Mouse (Mus musculus) liver, adult (tissue): Measurements from ENCODE around the gene Metap2.

ENCODE experiments used
- GATA4 ChIP-seq: IDR thresholded peaks from 2 replicates; pipeline ENCODE4 v1.6.1; 2014; ENCODE audit warnings: mild to moderate bottlenecking, low read length; ENCODE audit not compliant: insufficient replicate concordance

Metap2 gene

DNA sequence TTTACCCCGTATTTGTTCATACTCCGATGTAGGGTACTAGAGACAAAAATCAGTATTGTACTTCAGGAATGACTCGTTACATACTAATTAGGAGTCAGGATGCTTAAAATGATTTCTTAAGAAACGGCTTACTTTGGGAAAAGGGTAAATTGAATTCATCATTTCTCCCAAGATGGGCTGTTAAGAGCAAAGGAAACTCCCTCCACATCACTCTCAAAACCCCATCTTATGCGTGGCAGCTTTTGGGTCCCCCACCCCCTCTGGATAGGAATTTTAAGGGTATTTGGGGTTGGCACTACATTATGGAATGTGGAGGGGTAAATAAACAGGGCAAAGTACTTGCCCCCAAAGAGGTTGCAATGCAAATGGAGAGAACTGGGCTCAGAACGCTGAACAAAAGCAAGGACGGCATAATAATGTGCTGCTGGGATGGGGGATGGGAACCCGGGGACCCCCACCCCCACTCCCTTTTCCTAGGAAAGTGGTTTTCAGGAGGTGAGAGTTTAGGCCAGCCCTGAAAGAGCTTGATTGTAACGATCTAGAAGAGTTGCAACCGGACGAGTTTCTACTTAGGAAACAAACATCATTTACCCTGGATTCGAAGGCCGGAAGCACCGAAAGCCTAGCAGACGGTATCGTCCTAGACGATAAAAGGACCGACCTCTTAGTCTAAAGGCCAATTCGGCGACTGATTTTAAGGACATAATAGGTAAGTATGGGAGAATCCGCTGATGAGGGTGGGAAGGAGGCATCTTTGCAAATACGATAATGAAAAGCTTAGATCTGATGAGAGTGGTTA lies 65.8 kb downstream of the Metap2 start, which contains the start of gene Usp44:
Gene Usp44, plus strand, starts transcription at position 625 of the 799 bp plus-strand sequence.
- no peak for TF ChIP-seq GATA4

DNA sequence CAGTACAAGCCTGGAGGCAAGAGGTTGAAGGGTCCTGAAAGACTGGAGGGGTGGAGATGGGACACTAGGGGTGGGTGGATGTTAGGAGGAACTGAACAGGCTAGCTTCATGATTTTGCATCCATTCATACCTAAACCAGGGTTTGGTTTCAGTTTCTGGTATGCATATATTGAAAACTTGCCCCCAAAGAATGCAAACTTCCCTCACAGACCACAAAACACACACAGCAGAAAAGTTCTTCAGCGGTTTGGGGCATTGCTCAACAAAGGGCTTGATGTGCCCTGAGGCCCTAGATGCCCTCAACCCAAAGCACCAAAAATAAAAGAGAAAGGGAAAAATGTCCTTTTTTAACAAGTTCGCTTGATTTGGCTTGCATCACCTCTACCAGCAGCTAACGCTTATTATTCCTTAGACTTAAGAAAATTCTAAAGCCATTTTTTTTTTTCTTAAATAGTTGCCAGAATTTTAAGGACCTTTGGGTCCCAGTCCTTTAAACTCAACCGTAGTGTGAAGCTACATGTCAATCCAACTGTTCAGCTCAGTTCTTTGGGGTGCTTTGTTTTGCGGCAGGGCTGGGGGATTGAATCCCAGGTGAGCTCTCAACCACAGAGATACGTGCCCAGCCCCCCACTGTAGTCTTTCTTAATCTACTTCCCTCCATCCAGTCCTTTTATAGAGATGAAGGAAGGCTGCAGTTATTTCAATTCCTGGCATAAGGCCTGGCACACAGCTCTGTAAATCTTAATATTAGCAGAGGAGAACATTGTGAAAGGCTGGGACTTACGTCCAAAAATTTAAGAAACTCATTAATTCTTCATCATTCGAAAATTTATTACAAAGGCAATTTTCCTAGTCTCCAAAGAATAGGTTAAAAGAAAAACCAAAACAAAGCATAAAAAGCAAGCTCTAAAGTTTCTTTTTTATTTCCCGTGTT lies 66.7 kb downstream of the Metap2 start:
- TF ChIP-seq GATA4: no peak

DNA sequence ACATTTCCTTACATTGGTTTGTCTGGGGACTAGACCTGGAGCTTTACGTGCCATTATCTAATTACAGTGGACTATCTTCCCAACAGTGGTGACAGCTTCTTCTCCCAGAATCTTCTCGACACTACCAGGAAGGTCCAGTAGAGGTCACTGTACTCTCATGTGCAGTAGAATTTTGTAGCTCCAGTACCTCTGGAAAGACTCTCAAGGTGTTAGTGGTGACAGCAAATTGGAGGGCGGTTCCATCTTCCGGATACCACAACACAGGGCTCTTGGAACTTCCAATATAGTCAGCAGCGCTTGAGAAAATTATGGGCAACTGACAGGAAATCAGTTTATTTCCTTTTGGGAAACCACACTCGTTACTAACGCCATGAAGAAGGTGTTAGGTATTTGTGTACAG lies 78.2 kb downstream of the Metap2 start:
- no peak for TF ChIP-seq GATA4

DNA sequence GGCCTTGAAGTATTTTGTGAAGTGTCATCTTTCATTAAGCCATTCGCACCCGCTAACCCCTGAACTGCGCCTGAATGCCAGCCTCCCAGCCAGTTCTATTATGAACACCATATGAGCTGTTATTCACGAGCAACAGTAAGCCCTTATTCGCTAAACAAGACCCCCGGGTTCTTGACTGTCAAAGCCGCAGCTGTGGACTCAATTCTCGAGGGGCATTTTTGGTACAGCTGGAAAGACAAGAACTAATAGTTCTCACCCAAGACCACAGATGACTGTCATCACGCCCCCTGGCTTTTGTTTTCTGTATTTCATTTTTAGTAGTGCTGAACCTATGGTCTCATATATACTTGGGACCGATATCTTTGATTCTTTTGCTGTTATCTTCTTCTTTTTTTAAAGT lies 83.1 kb downstream of the Metap2 start:
- no peak for TF ChIP-seq GATA4

DNA sequence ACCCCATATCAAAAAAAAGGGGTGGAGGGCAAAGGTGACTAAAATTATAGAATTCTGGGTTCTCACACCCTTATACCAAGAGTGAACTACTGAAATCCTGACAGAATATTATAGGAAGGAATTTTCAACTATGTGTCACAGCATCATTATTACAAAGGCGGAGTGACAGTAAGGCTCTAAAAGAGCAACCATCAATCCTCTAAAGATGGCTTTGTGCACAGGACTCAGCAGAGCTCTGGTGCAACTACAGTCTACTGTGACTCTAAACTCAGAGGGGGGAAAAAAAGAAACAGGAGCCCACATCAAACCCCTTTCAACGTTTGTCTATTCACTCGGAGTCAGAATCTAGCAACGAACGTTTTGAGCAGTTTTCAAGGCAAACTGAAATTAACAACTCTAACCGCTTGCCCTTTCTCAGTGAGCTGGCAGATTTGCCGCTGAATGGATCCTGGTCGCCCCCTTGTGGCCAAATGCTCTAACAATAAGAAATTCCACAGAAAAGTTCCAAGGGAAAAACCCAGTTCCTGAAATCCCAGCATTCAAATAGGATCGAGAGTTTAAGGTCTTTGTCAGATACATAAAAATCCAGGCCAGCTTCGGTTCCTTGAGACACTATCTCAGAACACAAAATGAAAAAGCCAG lies 84.0 kb downstream of the Metap2 start:
- no peak for TF ChIP-seq GATA4

DNA sequence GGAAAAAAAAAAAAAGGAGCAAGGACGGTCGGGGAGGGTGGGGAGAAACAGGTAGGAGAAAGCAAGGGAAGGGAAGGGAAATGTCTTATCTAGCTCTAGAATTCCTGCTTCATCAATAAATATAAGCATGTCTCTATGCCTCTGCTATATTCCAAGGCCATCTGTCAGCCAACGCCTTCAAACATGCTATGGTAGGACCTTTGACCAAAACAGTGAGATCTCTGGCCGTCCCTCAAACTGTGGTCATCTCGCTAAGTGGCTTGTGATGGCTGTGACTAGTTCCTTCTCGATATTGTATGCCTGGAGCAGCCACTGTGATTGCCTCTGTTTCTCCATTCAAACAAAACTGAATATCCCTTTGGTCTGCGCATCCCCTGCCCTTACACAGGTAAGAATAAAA lies 84.8 kb downstream of the Metap2 start:
- TF ChIP-seq GATA4: no peak

DNA sequence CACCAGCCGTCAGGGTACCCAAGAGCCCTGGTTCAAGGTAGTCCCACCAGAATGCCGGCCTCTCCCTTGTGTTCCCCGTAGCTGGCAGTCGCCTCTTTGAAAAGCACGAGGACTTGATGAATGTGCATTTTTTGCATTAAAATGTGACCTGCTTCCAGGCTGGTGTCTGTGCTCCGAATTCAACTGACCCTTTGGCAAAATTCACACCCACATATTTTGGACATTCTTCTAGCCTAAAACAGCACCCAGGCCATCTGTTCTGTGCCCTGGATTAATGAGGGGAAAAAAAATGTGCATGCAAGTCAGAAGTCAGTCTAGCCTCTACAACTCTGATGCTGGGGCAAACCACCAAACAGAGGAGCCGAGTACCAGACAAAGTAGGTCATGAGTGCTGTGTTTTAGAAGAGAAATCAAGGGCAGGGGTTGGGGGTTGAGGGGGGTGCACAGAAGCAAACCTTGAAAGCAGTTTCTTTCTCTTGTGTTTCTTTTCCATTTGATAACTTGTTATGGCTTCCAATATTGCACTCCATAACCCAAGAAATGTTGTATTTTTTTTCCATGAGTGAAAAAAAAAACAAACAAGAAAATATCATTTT lies 86.2 kb downstream of the Metap2 start:
- no peak for TF ChIP-seq GATA4
